Mouse (Mus musculus): ENCODE data around the gene H2-M10.4. TPM values are rescaled to one million over a fixed set of nuclear protein-coding genes. Genes with fewer than 3 reads are reported as not detected.

The H2-M10.4 gene
- polyA plus RNA-seq, 1 experiment = not detected

- no peak overlapping the region for H3ac ChIP-seq (ENCODE audit: control insufficient read depth, insufficient read length)
- TF ChIP-seq TCF12 (IDR thresholded peaks at IDR 0.05; ENCODE audit: insufficient read depth, poor library complexity, severe bottlenecking) = no peak
- TF ChIP-seq MAX (IDR thresholded peaks at IDR 0.05; ENCODE audit: low read depth) = no peak
- TF ChIP-seq USF1 (IDR thresholded peaks at IDR 0.05; ENCODE audit: low read depth) = no peak
- no peak for TF ChIP-seq SRF (IDR thresholded peaks at IDR 0.05; ENCODE audit: control insufficient read depth, insufficient read length, low read depth)
- TF ChIP-seq POLR2AphosphoS2 (IDR thresholded peaks at IDR 0.05; ENCODE audit: insufficient read length, low read depth) = no peak
- TF ChIP-seq TCF3 (IDR thresholded peaks at IDR 0.05; ENCODE audit: insufficient read length, low read depth) = no peak
- no peak for TF ChIP-seq POLR2A (IDR thresholded peaks at IDR 0.05; ENCODE audit: insufficient read length, low read depth)
- TF ChIP-seq REST (IDR thresholded peaks at IDR 0.05; ENCODE audit: insufficient read depth, insufficient read length) = no peak
- no peaks in the 10 kb centered on the region for H3K79me2 ChIP-seq (ENCODE audit: control insufficient read depth, insufficient read depth)
- no peak overlapping the region for H3K4me2 ChIP-seq (ENCODE audit: low read depth)
- no peaks in the 10 kb centered on the region for H3K27me3 ChIP-seq (ENCODE audit: control insufficient read depth, insufficient read depth, insufficient read length)
- H3K4me3 ChIP-seq = no peak overlapping the region
- no peaks in the 10 kb centered on the region for H3K36me3 ChIP-seq (ENCODE audit: control insufficient read depth, insufficient read depth)
Observed at GRCm38 (mm10) chr17:36415407-36415806, 46.7 kb downstream of the H2-M10.4 start.

- Histone ChIP-seq H3ac (ENCODE audit: control insufficient read depth, insufficient read length) (no peak overlapping the region), H3K4me3 (no peak overlapping the region), H3K79me2 (ENCODE audit: control insufficient read depth, insufficient read depth) (no peaks in the 10 kb centered on the region), H3K36me3 (ENCODE audit: control insufficient read depth, insufficient read depth) (no peaks in the 10 kb centered on the region), H3K27me3 (ENCODE audit: control insufficient read depth, insufficient read depth, insufficient read length) (no peaks in the 10 kb centered on the region), H3K4me2 (ENCODE audit: low read depth) (no peak overlapping the region)
- TF ChIP-seq CEBPB (IDR thresholded peaks at IDR 0.05; ENCODE audit: insufficient read depth, poor library complexity, severe bottlenecking) = no peak
- no peak for TF ChIP-seq MAX (IDR thresholded peaks at IDR 0.05; ENCODE audit: low read depth)
- TF ChIP-seq TCF3 (IDR thresholded peaks at IDR 0.05; ENCODE audit: insufficient read length, low read depth) = no peak
- TF ChIP-seq USF1 (IDR thresholded peaks at IDR 0.05; ENCODE audit: low read depth) = no peak
- TF ChIP-seq MYOD1 (IDR thresholded peaks at IDR 0.05; ENCODE audit: control insufficient read depth in 1 of 3, insufficient read length in 2 of 3, low read depth in 2 of 3) = no peak
- TF ChIP-seq MYOG (IDR thresholded peaks at IDR 0.05; ENCODE audit: control insufficient read depth in 1 of 3, insufficient read depth in 1 of 3, insufficient read length in 2 of 3, low read depth in 2 of 3) = no peak
Observed at GRCm38 (mm10) chr17:36414361-36414760, 47.8 kb downstream of the H2-M10.4 start.

Other genes with a start within 250 kb of the H2-M10.4 start
- 59.2 TPM for gene Rpp21, start 204.3 kb downstream of the H2-M10.4 start, polyA plus RNA-seq (2012; fragmentation: generic; extraction: Trizol)
- 5.5 TPM for gene Trim39, start 190.1 kb downstream of the H2-M10.4 start, polyA plus RNA-seq (2012; fragmentation: generic; extraction: Trizol)
- not detected for gene H2-M10.2, start 175.8 kb downstream of the H2-M10.4 start, polyA plus RNA-seq (2012; fragmentation: generic; extraction: Trizol)
- gene H2-M10.1, start 136.2 kb downstream of the H2-M10.4 start, polyA plus RNA-seq (2012; fragmentation: generic; extraction: Trizol) = 1.4 TPM
- gene H2-M10.3, start 93.9 kb downstream of the H2-M10.4 start, polyA plus RNA-seq (2012; fragmentation: generic; extraction: Trizol) = not detected
- not detected for gene H2-M11, start 84.7 kb upstream of the H2-M10.4 start, polyA plus RNA-seq (2012; fragmentation: generic; extraction: Trizol)
- gene H2-M9, start 180.3 kb upstream of the H2-M10.4 start, polyA plus RNA-seq (2012; fragmentation: generic; extraction: Trizol) = not detected
- gene H2-M1, start 209.9 kb upstream of the H2-M10.4 start, polyA plus RNA-seq (2012; fragmentation: generic; extraction: Trizol) = not detected

All from myocyte (in vitro differentiated cells).